Mouse (Mus musculus): ENCODE measurements around the gene Phb. TPM values are rescaled to one million over a fixed set of nuclear protein-coding genes. Genes with fewer than 3 reads are reported as not detected.

Gene Phb
- 186 and 188 TPM in 2 replicates for polyA plus RNA-seq (2016; fragmentation: Nextera tagmentation; extraction: Ambion mirVana)

- Histone ChIP-seq H3K36me3 (peaks cover 25% of the 10 kb centered on the region), H3K27me3 (no peaks in the 10 kb centered on the region), H3K4me1 (peaks cover 7% of the 10 kb centered on the region), H3K9me3 (replicated peaks) (no peaks in the 10 kb centered on the region), H3K4me2 (replicated peaks) (peak within 1 kb of the TSS; percentile 79), H3K27ac (no peak within 1 kb of the TSS), H3K4me3 (peak within 1 kb of the TSS; percentile 60), H3K9ac (peak within 1 kb of the TSS; percentile 73)
- peak; percentile 97 for ATAC-seq (ENCODE audit: low FRiP score)
- 2% methylated on average over 25 of the region's 25 CpGs for WGBS
Measured at GRCm38 (mm10) chr11:95666529-95667149, at the start of gene Phb. Phb (plus strand) TSS chr11:95666957.

GRCm38 (mm10) chr11:95617785-95618465 is 48.8 kb upstream of the Phb start:
- no peak overlapping the region for H3K9ac ChIP-seq
- H3K27me3 ChIP-seq: peaks cover 3% of the 10 kb centered on the region
- H3K27ac ChIP-seq: no peak overlapping the region
- peaks cover 24% of the 10 kb centered on the region for H3K4me1 ChIP-seq
- 52% methylated on average over 19 of the region's 19 CpGs for WGBS
- H3K4me2 ChIP-seq (replicated peaks): no peak overlapping the region
- no peaks in the 10 kb centered on the region for H3K36me3 ChIP-seq
- no peak for ATAC-seq (ENCODE audit: low FRiP score)
- no peak overlapping the region for H3K4me3 ChIP-seq
- H3K9me3 ChIP-seq (replicated peaks): no peaks in the 10 kb centered on the region

- Histone ChIP-seq H3K9me3 (replicated peaks) (no peaks in the 10 kb centered on the region), H3K9ac (no peak overlapping the region), H3K4me1 (peaks cover 26% of the 10 kb centered on the region), H3K4me3 (no peak overlapping the region), H3K27me3 (peaks cover 7% of the 10 kb centered on the region), H3K36me3 (no peaks in the 10 kb centered on the region), H3K4me2 (replicated peaks) (no peak overlapping the region), H3K27ac (no peak overlapping the region)
- 64% methylated on average over 3 of the region's 3 CpGs for WGBS
- no peak for ATAC-seq (ENCODE audit: low FRiP score)
Measured at GRCm38 (mm10) chr11:95619081-95619480, 47.7 kb upstream of the Phb start.

- no peak overlapping the region for H3K4me2 ChIP-seq (replicated peaks)
- no peak overlapping the region for H3K4me3 ChIP-seq
- WGBS: 83% methylated on average over 5 of the region's 5 CpGs
- H3K36me3 ChIP-seq: no peaks in the 10 kb centered on the region
- no peaks in the 10 kb centered on the region for H3K9me3 ChIP-seq (replicated peaks)
- peaks cover 25% of the 10 kb centered on the region for H3K4me1 ChIP-seq
- H3K9ac ChIP-seq: no peak overlapping the region
- no peak for ATAC-seq (ENCODE audit: low FRiP score)
- peaks cover 7% of the 10 kb centered on the region for H3K27me3 ChIP-seq
- no peak overlapping the region for H3K27ac ChIP-seq
Measured at GRCm38 (mm10) chr11:95619886-95620444, 46.8 kb upstream of the Phb start.

GRCm38 (mm10) chr11:95621010-95621409 is 45.7 kb upstream of the Phb start:
- no peak overlapping the region for H3K27ac ChIP-seq
- peaks cover 24% of the 10 kb centered on the region for H3K4me1 ChIP-seq

GRCm38 (mm10) chr11:95621541-95622130 is 45.1 kb upstream of the Phb start:
- 27% methylated on average over 9 of the region's 9 CpGs for WGBS
- H3K27me3 ChIP-seq: peaks cover 7% of the 10 kb centered on the region
- H3K9ac ChIP-seq: no peak overlapping the region
- H3K27ac ChIP-seq: no peak overlapping the region
- H3K4me2 ChIP-seq (replicated peaks): no peak overlapping the region
- no peaks in the 10 kb centered on the region for H3K9me3 ChIP-seq (replicated peaks)
- H3K4me1 ChIP-seq: peaks cover 24% of the 10 kb centered on the region
- no peak overlapping the region for H3K4me3 ChIP-seq
- ATAC-seq (ENCODE audit: low FRiP score): no peak
- H3K36me3 ChIP-seq: no peaks in the 10 kb centered on the region

More at GRCm38 (mm10) chr11:95621010-95621409, 45.7 kb upstream of the Phb start:
- no peaks in the 10 kb centered on the region for H3K36me3 ChIP-seq
- WGBS: 42% methylated on average over 4 of the region's 4 CpGs
- no peaks in the 10 kb centered on the region for H3K9me3 ChIP-seq (replicated peaks)
- H3K9ac ChIP-seq: no peak overlapping the region
- H3K27me3 ChIP-seq: peaks cover 7% of the 10 kb centered on the region
- H3K4me2 ChIP-seq (replicated peaks): no peak overlapping the region
- no peak overlapping the region for H3K4me3 ChIP-seq
- ATAC-seq (ENCODE audit: low FRiP score): no peak

GRCm38 (mm10) chr11:95622426-95622825 is 44.3 kb upstream of the Phb start:
- Histone ChIP-seq H3K27ac (no peak overlapping the region), H3K4me3 (no peak overlapping the region), H3K9me3 (replicated peaks) (no peaks in the 10 kb centered on the region), H3K27me3 (peaks cover 7% of the 10 kb centered on the region), H3K36me3 (no peaks in the 10 kb centered on the region), H3K9ac (no peak overlapping the region), H3K4me2 (replicated peaks) (no peak overlapping the region), H3K4me1 (peaks cover 24% of the 10 kb centered on the region)
- 21% methylated on average over 8 of the region's 8 CpGs for WGBS
- no peak for ATAC-seq (ENCODE audit: low FRiP score)

GRCm38 (mm10) chr11:95630558-95630957 is 36.2 kb upstream of the Phb start:
- H3K4me3 ChIP-seq: no peak overlapping the region
- no peaks in the 10 kb centered on the region for H3K9me3 ChIP-seq (replicated peaks)
- 85% methylated on average over 6 of the region's 6 CpGs for WGBS
- H3K4me1 ChIP-seq: peaks cover 19% of the 10 kb centered on the region
- no peak overlapping the region for H3K4me2 ChIP-seq (replicated peaks)
- H3K9ac ChIP-seq: no peak overlapping the region
- no peaks in the 10 kb centered on the region for H3K36me3 ChIP-seq
- H3K27ac ChIP-seq: no peak overlapping the region
- ATAC-seq (ENCODE audit: low FRiP score): no peak
- H3K27me3 ChIP-seq: peaks cover 6% of the 10 kb centered on the region; the same call in 1 of the 2 replicates

- no peak overlapping the region for H3K4me2 ChIP-seq (replicated peaks)
- no peaks in the 10 kb centered on the region for H3K9me3 ChIP-seq (replicated peaks)
- H3K27ac ChIP-seq: peak overlapping the region; percentile 30; the same call in 1 of the 2 replicates
- 48% methylated on average over 4 of the region's 4 CpGs for WGBS
- peaks cover 6% of the 10 kb centered on the region; the same call in 1 of the 2 replicates for H3K27me3 ChIP-seq
- no peaks in the 10 kb centered on the region for H3K36me3 ChIP-seq
- ATAC-seq (ENCODE audit: low FRiP score): no peak
- H3K9ac ChIP-seq: no peak overlapping the region
- no peak overlapping the region for H3K4me3 ChIP-seq
- H3K4me1 ChIP-seq: peaks cover 19% of the 10 kb centered on the region
Measured at GRCm38 (mm10) chr11:95631301-95631700, 35.5 kb upstream of the Phb start.

- 46% methylated on average over 6 of the region's 6 CpGs for WGBS
- Histone ChIP-seq H3K27me3 (peaks cover 6% of the 10 kb centered on the region; the same call in 1 of the 2 replicates), H3K27ac (no peak overlapping the region), H3K9ac (no peak overlapping the region), H3K4me3 (no peak overlapping the region), H3K36me3 (no peaks in the 10 kb centered on the region), H3K4me2 (replicated peaks) (no peak overlapping the region), H3K9me3 (replicated peaks) (no peaks in the 10 kb centered on the region), H3K4me1 (peaks cover 19% of the 10 kb centered on the region)
- no peak for ATAC-seq (ENCODE audit: low FRiP score)
Measured at GRCm38 (mm10) chr11:95632474-95632873, 34.3 kb upstream of the Phb start.

GRCm38 (mm10) chr11:95633512-95634000 is 33.2 kb upstream of the Phb start:
- Histone ChIP-seq H3K4me2 (replicated peaks) (no peak overlapping the region), H3K27ac (no peak overlapping the region), H3K4me3 (no peak overlapping the region), H3K9ac (no peak overlapping the region), H3K4me1 (peaks cover 19% of the 10 kb centered on the region), H3K9me3 (replicated peaks) (no peaks in the 10 kb centered on the region), H3K27me3 (peaks cover 3% of the 10 kb centered on the region; the same call in 1 of the 2 replicates), H3K36me3 (no peaks in the 10 kb centered on the region)
- 72% methylated on average over 2 of the region's 2 CpGs for WGBS
- no peak for ATAC-seq (ENCODE audit: low FRiP score)

- no peak for ATAC-seq (ENCODE audit: low FRiP score)
- Histone ChIP-seq H3K4me3 (no peak overlapping the region), H3K9ac (no peak overlapping the region), H3K27me3 (peaks cover 9% of the 10 kb centered on the region; the same call in 1 of the 2 replicates), H3K4me1 (peaks cover 24% of the 10 kb centered on the region), H3K36me3 (no peaks in the 10 kb centered on the region), H3K4me2 (replicated peaks) (no peak overlapping the region), H3K9me3 (replicated peaks) (no peaks in the 10 kb centered on the region), H3K27ac (no peak overlapping the region)
- 43% methylated on average over 2 of the region's 2 CpGs for WGBS
Measured at GRCm38 (mm10) chr11:95635030-95635429, 31.7 kb upstream of the Phb start.
